Mouse (Mus musculus) forebrain, embryonic 12.5 days (tissue): ENCODE measurements around the gene Pigk. TPM values are rescaled to one million over a fixed set of nuclear protein-coding genes. Genes with fewer than 3 reads are reported as not detected.

Experiments
- ATAC-seq: fragments of 200-750 bp; cut with Nextera tagmentation; 2 replicates; pipeline ENCODE4 v1.8.0; 2017; ENCODE audit warnings: moderate TSS enrichment; ENCODE audit not compliant: low FRiP score
- H3K27ac ChIP-seq: fragments of 300-500 bp; sonication (generic); 2 replicates; pipeline ENCODE4 v1.5.1; 2016; ENCODE audit warnings: mild to moderate bottlenecking
- H3K27me3 ChIP-seq: fragments of 300-500 bp; sonication (generic); 2 replicates; pipeline ENCODE4 v1.6.1; 2016; ENCODE audit warnings: mild to moderate bottlenecking
- H3K36me3 ChIP-seq: fragments of 300-500 bp; sonication (generic); replicated peaks from 2 replicates; pipeline ENCODE4 v1.6.1; 2016; ENCODE audit warnings: mild to moderate bottlenecking
- H3K4me1 ChIP-seq: fragments of 300-500 bp; sonication (generic); 2 replicates; pipeline ENCODE4 v1.6.1; 2016
- H3K4me2 ChIP-seq: fragments of 300-500 bp; sonication (generic); 2 replicates; pipeline ENCODE4 v1.6.1; 2016; ENCODE audit warnings: mild to moderate bottlenecking, moderate library complexity
- H3K4me3 ChIP-seq: fragments of 300-500 bp; sonication (generic); replicated peaks from 2 replicates; pipeline ENCODE4 v1.5.1; 2016; ENCODE audit warnings: mild to moderate bottlenecking
- H3K9ac ChIP-seq: fragments of 300-500 bp; sonication (generic); 2 replicates; pipeline ENCODE4 v1.6.1; 2016; ENCODE audit warnings: mild to moderate bottlenecking
- H3K9me3 ChIP-seq: fragments of 300-500 bp; sonication (generic); 2 replicates; pipeline ENCODE4 v1.6.1; 2016
- WGBS: fragments of 180-500 bp; shearing (Covaris S2); methylation state at CpG from one replicate; pipeline ENCODE4 v1.1.7; 2016; 5-methylcytosine and 5-hydroxymethylcytosine counted together
- polyA plus RNA-seq: library from polyadenylated mRNA; unstranded; fragments of >200 nt; fragmentation: Nextera tagmentation; extraction: Ambion mirVana; gene quantifications from 2 replicates; pipeline ENCODE4 v1.2.1, GENCODE M21; 2016

Pigk gene
- polyA plus RNA-seq, 1 experiment from 2014 or later = 32.5 TPM

GRCm38 (mm10) chr3:152941671-152942070 lies 227.8 kb downstream of the Pigk start:
- H3K4me3 ChIP-seq = no peak overlapping the region
- H3K27me3 ChIP-seq = no peaks in the 10 kb centered on the region
- H3K4me2 ChIP-seq = no peak overlapping the region
- no peaks in the 10 kb centered on the region for H3K36me3 ChIP-seq
- 92% methylated on average over 5 of the region's 5 CpGs for WGBS
- 0 out of 2 replicates have a peak overlapping the region, but pooled peaks have one; percentile 25 for H3K27ac ChIP-seq
- H3K9me3 ChIP-seq = no peaks in the 10 kb centered on the region
- ATAC-seq = no peak
- peaks cover 12% of the 10 kb centered on the region for H3K4me1 ChIP-seq
- no peak overlapping the region for H3K9ac ChIP-seq

GRCm38 (mm10) chr3:152942985-152943384 lies 229.1 kb downstream of the Pigk start:
- no peaks in the 10 kb centered on the region for H3K27me3 ChIP-seq
- no peak overlapping the region for H3K27ac ChIP-seq
- H3K4me3 ChIP-seq = no peak overlapping the region
- H3K9me3 ChIP-seq = no peaks in the 10 kb centered on the region
- H3K4me2 ChIP-seq = no peak overlapping the region
- no peak overlapping the region for H3K9ac ChIP-seq
- no peak for ATAC-seq
- no peaks in the 10 kb centered on the region for H3K36me3 ChIP-seq
- WGBS = 71% methylated on average over 11 of the region's 11 CpGs
- peaks cover 12% of the 10 kb centered on the region for H3K4me1 ChIP-seq

- no peak overlapping the region for H3K27ac ChIP-seq
- no peaks in the 10 kb centered on the region for H3K36me3 ChIP-seq
- no peaks in the 10 kb centered on the region for H3K27me3 ChIP-seq
- no peak overlapping the region for H3K9ac ChIP-seq
- peaks cover 12% of the 10 kb centered on the region for H3K4me1 ChIP-seq
- H3K4me2 ChIP-seq = no peak overlapping the region
- H3K9me3 ChIP-seq = no peaks in the 10 kb centered on the region
- no peak overlapping the region for H3K4me3 ChIP-seq
- WGBS = 75% methylated on average over 3 of the region's 3 CpGs
- ATAC-seq = no peak
Observed at GRCm38 (mm10) chr3:152944766-152945165, 230.9 kb downstream of the Pigk start.

GRCm38 (mm10) chr3:152947031-152947640 lies 233.2 kb downstream of the Pigk start:
- Histone ChIP-seq H3K4me2 (no peak overlapping the region), H3K9me3 (no peaks in the 10 kb centered on the region), H3K4me3 (no peak overlapping the region), H3K9ac (no peak overlapping the region), H3K27me3 (no peaks in the 10 kb centered on the region), H3K36me3 (no peaks in the 10 kb centered on the region), H3K27ac (no peak overlapping the region), H3K4me1 (peaks cover 12% of the 10 kb centered on the region)
- ATAC-seq = no peak
- 74% methylated on average over 11 of the region's 11 CpGs for WGBS

- ATAC-seq = 0 out of 2 replicates have a peak, but pooled peaks have one; percentile 6
- no peaks in the 10 kb centered on the region for H3K9me3 ChIP-seq
- H3K4me3 ChIP-seq = no peak overlapping the region
- H3K27me3 ChIP-seq = no peaks in the 10 kb centered on the region
- peaks cover 5% of the 10 kb centered on the region; the same call in 1 of the 2 replicates for H3K4me1 ChIP-seq
- 88% methylated on average over 7 of the region's 7 CpGs for WGBS
- H3K4me2 ChIP-seq = no peak overlapping the region
- no peak overlapping the region for H3K27ac ChIP-seq
- no peak overlapping the region for H3K9ac ChIP-seq
- H3K36me3 ChIP-seq = no peaks in the 10 kb centered on the region
Observed at GRCm38 (mm10) chr3:152948556-152948955, 234.7 kb downstream of the Pigk start.

GRCm38 (mm10) chr3:152949233-152949777 lies 235.4 kb downstream of the Pigk start:
- H3K4me2 ChIP-seq = no peak overlapping the region
- 95% methylated on average over 15 of the region's 15 CpGs for WGBS
- no peaks in the 10 kb centered on the region for H3K36me3 ChIP-seq

GRCm38 (mm10) chr3:152950299-152950698 lies 236.4 kb downstream of the Pigk start:
- Histone ChIP-seq H3K4me1 (no peaks in the 10 kb centered on the region), H3K27me3 (no peaks in the 10 kb centered on the region), H3K27ac (no peak overlapping the region), H3K4me2 (no peak overlapping the region), H3K36me3 (no peaks in the 10 kb centered on the region), H3K4me3 (no peak overlapping the region), H3K9me3 (no peaks in the 10 kb centered on the region), H3K9ac (no peak overlapping the region)
- no peak for ATAC-seq
- 94% methylated on average over 5 of the region's 5 CpGs for WGBS

More at GRCm38 (mm10) chr3:152949233-152949777, 235.4 kb downstream of the Pigk start:
- H3K4me1 ChIP-seq = 0 out of 2 replicates have a peak, but pooled peaks cover 3% of the 10 kb centered on the region
- H3K9me3 ChIP-seq = no peaks in the 10 kb centered on the region
- no peak for ATAC-seq
- H3K4me3 ChIP-seq = no peak overlapping the region
- H3K27me3 ChIP-seq = no peaks in the 10 kb centered on the region
- no peak overlapping the region for H3K27ac ChIP-seq
- no peak overlapping the region for H3K9ac ChIP-seq

- H3K4me3 ChIP-seq = no peak overlapping the region
- no peak for ATAC-seq
- no peaks in the 10 kb centered on the region for H3K27me3 ChIP-seq
- H3K4me1 ChIP-seq = no peaks in the 10 kb centered on the region
- H3K4me2 ChIP-seq = no peak overlapping the region
- no peak overlapping the region for H3K27ac ChIP-seq
- H3K9me3 ChIP-seq = no peaks in the 10 kb centered on the region
- 93% methylated on average over 9 of the region's 9 CpGs for WGBS
- H3K36me3 ChIP-seq = no peaks in the 10 kb centered on the region
- H3K9ac ChIP-seq = no peak overlapping the region
Observed at GRCm38 (mm10) chr3:152950914-152951313, 237.0 kb downstream of the Pigk start.

- no peak overlapping the region for H3K4me3 ChIP-seq
- H3K4me1 ChIP-seq = no peaks in the 10 kb centered on the region
- WGBS = 82% methylated on average over 11 of the region's 11 CpGs
- no peak overlapping the region for H3K4me2 ChIP-seq
- H3K9me3 ChIP-seq = no peaks in the 10 kb centered on the region
- no peaks in the 10 kb centered on the region for H3K36me3 ChIP-seq
- no peak overlapping the region for H3K27ac ChIP-seq
- no peak overlapping the region for H3K9ac ChIP-seq
- no peak for ATAC-seq
- no peaks in the 10 kb centered on the region for H3K27me3 ChIP-seq
Observed at GRCm38 (mm10) chr3:152951634-152952545, 238.0 kb downstream of the Pigk start.

GRCm38 (mm10) chr3:152956038-152956437 lies 242.1 kb downstream of the Pigk start:
- H3K36me3 ChIP-seq = no peaks in the 10 kb centered on the region
- H3K27ac ChIP-seq = no peak overlapping the region
- H3K4me3 ChIP-seq = no peak overlapping the region
- H3K9ac ChIP-seq = no peak overlapping the region
- H3K4me1 ChIP-seq = no peaks in the 10 kb centered on the region
- H3K27me3 ChIP-seq = no peaks in the 10 kb centered on the region
- no peak overlapping the region for H3K4me2 ChIP-seq
- H3K9me3 ChIP-seq = no peaks in the 10 kb centered on the region
- ATAC-seq = no peak
- 89% methylated on average over 5 of the region's 5 CpGs for WGBS

GRCm38 (mm10) chr3:152956771-152957170 lies 242.9 kb downstream of the Pigk start:
- H3K9ac ChIP-seq = no peak overlapping the region
- no peak overlapping the region for H3K4me3 ChIP-seq
- H3K4me1 ChIP-seq = no peaks in the 10 kb centered on the region
- ATAC-seq = no peak
- no peaks in the 10 kb centered on the region for H3K36me3 ChIP-seq
- WGBS = 93% methylated on average over 4 of the region's 4 CpGs
- no peaks in the 10 kb centered on the region for H3K9me3 ChIP-seq
- no peak overlapping the region for H3K27ac ChIP-seq
- H3K4me2 ChIP-seq = no peak overlapping the region
- no peaks in the 10 kb centered on the region for H3K27me3 ChIP-seq

- H3K9ac ChIP-seq = no peak overlapping the region
- no peaks in the 10 kb centered on the region for H3K36me3 ChIP-seq
- no peaks in the 10 kb centered on the region for H3K9me3 ChIP-seq
- no peaks in the 10 kb centered on the region for H3K4me1 ChIP-seq
- H3K27ac ChIP-seq = no peak overlapping the region
- 71% methylated on average over 11 of the region's 11 CpGs for WGBS
- no peak overlapping the region for H3K4me3 ChIP-seq
- no peak for ATAC-seq
- H3K27me3 ChIP-seq = no peaks in the 10 kb centered on the region
- H3K4me2 ChIP-seq = no peak overlapping the region
Observed at GRCm38 (mm10) chr3:152958358-152959150, 244.7 kb downstream of the Pigk start.
